Mouse (Mus musculus) CD4-positive helper T cell, adult 2 months (primary cell): ENCODE results near the gene Ldb2.

Experiments used
- DNase-seq: peaks from one replicate; pipeline ENCODE4 v3.0.0-alpha.2; 2012; ENCODE audit warnings: low read depth, missing footprints, low spot score

Ldb2 gene

GRCm38 (mm10) chr5:44645952-44646841, 153.3 kb downstream of the Ldb2 start:
- no peak for DNase-seq

- DNase-seq = no peak
Observed at GRCm38 (mm10) chr5:44643079-44643478, 156.4 kb downstream of the Ldb2 start.

- no peak for DNase-seq
Observed at GRCm38 (mm10) chr5:44641060-44641459, 158.4 kb downstream of the Ldb2 start.

GRCm38 (mm10) chr5:44635546-44635945, 163.9 kb downstream of the Ldb2 start:
- DNase-seq = no peak

- DNase-seq = no peak
Observed at GRCm38 (mm10) chr5:44629034-44629625, 170.3 kb downstream of the Ldb2 start.

GRCm38 (mm10) chr5:44627487-44627886, 172.0 kb downstream of the Ldb2 start:
- no peak for DNase-seq

- DNase-seq = no peak
Observed at GRCm38 (mm10) chr5:44626885-44627284, 172.6 kb downstream of the Ldb2 start.

- no peak for DNase-seq
Observed at GRCm38 (mm10) chr5:44626114-44626513, 173.4 kb downstream of the Ldb2 start.

- no peak for DNase-seq
Observed at GRCm38 (mm10) chr5:44615677-44616076, 183.8 kb downstream of the Ldb2 start.

- no peak for DNase-seq
Observed at GRCm38 (mm10) chr5:44608901-44609300, 190.6 kb downstream of the Ldb2 start.

- no peak for DNase-seq
Observed at GRCm38 (mm10) chr5:44601340-44601739, 198.1 kb downstream of the Ldb2 start.

- no peak for DNase-seq
Observed at GRCm38 (mm10) chr5:44593522-44594218, 205.8 kb downstream of the Ldb2 start.

GRCm38 (mm10) chr5:44590750-44591149, 208.7 kb downstream of the Ldb2 start:
- DNase-seq = no peak

- DNase-seq = no peak
Observed at GRCm38 (mm10) chr5:44589318-44589717, 210.2 kb downstream of the Ldb2 start.

- DNase-seq = no peak
Observed at GRCm38 (mm10) chr5:44586571-44586970, 212.9 kb downstream of the Ldb2 start.

GRCm38 (mm10) chr5:44579899-44580459, 219.5 kb downstream of the Ldb2 start:
- no peak for DNase-seq

- no peak for DNase-seq
Observed at GRCm38 (mm10) chr5:44576682-44577349, 222.7 kb downstream of the Ldb2 start.

- no peak for DNase-seq
Observed at GRCm38 (mm10) chr5:44574681-44575080, 224.8 kb downstream of the Ldb2 start.

- no peak for DNase-seq
Observed at GRCm38 (mm10) chr5:44553765-44554352, 245.6 kb downstream of the Ldb2 start.

GRCm38 (mm10) chr5:44553155-44553554, 246.3 kb downstream of the Ldb2 start:
- DNase-seq = no peak

- DNase-seq = no peak
Observed at GRCm38 (mm10) chr5:44552121-44552520, 247.4 kb downstream of the Ldb2 start.
